ENCODE assay signal across 7 mouse cellular contexts in genomic region chr5:24597901-24598569, GRCm38 (mm10). TPM values are rescaled to one million over a fixed set of nuclear protein-coding genes. Genes with fewer than 3 reads are reported as not detected.
DNase-seq lines count a peak whose midpoint lies in the region; ATAC-seq and TF ChIP-seq lines count a peak whose summit lies in the region.

No protein-coding gene starts in this region.

- H3K9me3 ChIP-seq in lung, embryonic 14.5 days (ENCODE audit: low read depth, low read length), result no peaks in the 10 kb centered on the region
- H3K9me3 ChIP-seq in embryonic facial prominence, embryonic 11.5 days (replicated peaks; ENCODE audit: control insufficient read depth, low read length), result no peaks in the 10 kb centered on the region
- H3K9me3 ChIP-seq in hindbrain, postnatal 0 days (ENCODE audit: low read length), result no peaks in the 10 kb centered on the region
- no peaks in the 10 kb centered on the region for H3K9me3 ChIP-seq in neural tube, embryonic 13.5 days

- H3K4me3 ChIP-seq in lung, embryonic 14.5 days (ENCODE audit: low read depth, low read length), result peak overlapping the region; percentile 44
- H3K4me3 ChIP-seq in lung, adult 2 months (replicated peaks; ENCODE audit: extremely low read depth, low read depth, low read length), result no peak overlapping the region
- peak overlapping the region; percentile 47 for H3K4me3 ChIP-seq in embryonic facial prominence, embryonic 11.5 days (ENCODE audit: low read depth, low read length)
- H3K4me3 ChIP-seq in hindbrain, postnatal 0 days (ENCODE audit: low read length), result peak overlapping the region; percentile 50
- peak overlapping the region; percentile 53 for H3K4me3 ChIP-seq in neural tube, embryonic 13.5 days

- H3K9ac ChIP-seq in lung, embryonic 14.5 days, result peak overlapping the region; percentile 56
- H3K9ac ChIP-seq in embryonic facial prominence, embryonic 11.5 days (replicated peaks; ENCODE audit: low read length), result peak overlapping the region; percentile 67
- H3K9ac ChIP-seq in hindbrain, postnatal 0 days (replicated peaks; ENCODE audit: low read length), result peak overlapping the region; percentile 67
- peak overlapping the region; percentile 84 for H3K9ac ChIP-seq in neural tube, embryonic 13.5 days

- H3K4me2 ChIP-seq in lung, embryonic 14.5 days, result peak overlapping the region; percentile 95
- peak overlapping the region; percentile 98 for H3K4me2 ChIP-seq in embryonic facial prominence, embryonic 11.5 days (ENCODE audit: low read depth, low read length)
- H3K4me2 ChIP-seq in hindbrain, postnatal 0 days (ENCODE audit: low read depth, low read length), result peak overlapping the region; percentile 80
- H3K4me2 ChIP-seq in neural tube, embryonic 13.5 days, result peak overlapping the region; percentile 90

- H3K27ac ChIP-seq in lung, embryonic 14.5 days (ENCODE audit: low read depth), result no peak overlapping the region
- no peak overlapping the region for H3K27ac ChIP-seq in embryonic facial prominence, embryonic 11.5 days (replicated peaks; ENCODE audit: low read depth, low read length)
- H3K27ac ChIP-seq in hindbrain, postnatal 0 days, result peak overlapping the region; percentile 77
- H3K27ac ChIP-seq in neural tube, embryonic 13.5 days (replicated peaks), result peak overlapping the region; percentile 63

- peaks cover 15% of the 10 kb centered on the region for H3K4me1 ChIP-seq in lung, embryonic 14.5 days (ENCODE audit: insufficient read depth)
- H3K4me1 ChIP-seq in lung, adult 2 months (ENCODE audit: control insufficient read depth, insufficient read depth, low read length), result peaks cover 11% of the 10 kb centered on the region
- H3K4me1 ChIP-seq in embryonic facial prominence, embryonic 11.5 days (ENCODE audit: control insufficient read depth, insufficient read depth, low read length), result peaks cover 7% of the 10 kb centered on the region
- peaks cover 42% of the 10 kb centered on the region for H3K4me1 ChIP-seq in hindbrain, postnatal 0 days (ENCODE audit: insufficient read depth, low read length)
- peaks cover 82% of the 10 kb centered on the region for H3K4me1 ChIP-seq in neural tube, embryonic 13.5 days (replicated peaks)

- no peak for ATAC-seq in lung, embryonic 14.5 days (ENCODE audit: insufficient read depth)
- no peak for ATAC-seq in embryonic facial prominence, embryonic 11.5 days (replicated peaks; ENCODE audit: insufficient number of reproducible peaks, low FRiP score, low TSS enrichment, low read depth)
- no peak for ATAC-seq in hindbrain, postnatal 0 days
- no peak for ATAC-seq in neural tube, embryonic 13.5 days (ENCODE audit: low read depth)

- H3K36me3 ChIP-seq in lung, embryonic 14.5 days (ENCODE audit: insufficient read depth), result peaks cover 22% of the 10 kb centered on the region
- peaks cover 2% of the 10 kb centered on the region for H3K36me3 ChIP-seq in embryonic facial prominence, embryonic 11.5 days (replicated peaks; ENCODE audit: control insufficient read depth, insufficient read depth, low read depth, low read length)
- H3K36me3 ChIP-seq in hindbrain, postnatal 0 days (ENCODE audit: insufficient read depth, low read length), result peaks cover 11% of the 10 kb centered on the region
- H3K36me3 ChIP-seq in neural tube, embryonic 13.5 days, result peaks cover 30% of the 10 kb centered on the region

- no peak for TF ChIP-seq POLR2A in lung, adult 2 months (IDR thresholded peaks at IDR 0.05; ENCODE audit: borderline replicate concordance, extremely low read depth, low read depth, low read length)

- 24% methylated on average over 15 of the region's 15 CpGs for WGBS in lung, embryonic 14.5 days
- WGBS in lung, adult 2 months, result 27% methylated on average over 15 of the region's 15 CpGs
- 26% methylated on average over 15 of the region's 15 CpGs for WGBS in embryonic facial prominence, embryonic 11.5 days
- 10% methylated on average over 15 of the region's 15 CpGs for WGBS in hindbrain, postnatal 0 days
- WGBS in neural tube, embryonic 13.5 days, result 23% methylated on average over 15 of the region's 15 CpGs

- no peak for DNase-seq in lung, embryonic 14.5 days
- no peak for DNase-seq in lung, adult 2 months
- no peak for DNase-seq in embryonic facial prominence, embryonic 11.5 days (ENCODE audit: low spot score)
- DNase-seq in hindbrain, postnatal 0 days (ENCODE audit: low spot score), result no peak
- no peak for DNase-seq in right cerebral cortex, adult 18-20 months
- DNase-seq in lung, postnatal 25 days (ENCODE audit: low spot score), result no peak

- no peak for TF ChIP-seq CTCF in lung, embryonic 14.5 days (IDR thresholded peaks at IDR 0.05; ENCODE audit: low read depth)
- no peak for TF ChIP-seq CTCF in lung, adult 2 months (IDR thresholded peaks at IDR 0.05; ENCODE audit: insufficient read depth, low read length)
- no peak for TF ChIP-seq CTCF in hindbrain, postnatal 0 days (IDR thresholded peaks at IDR 0.05; ENCODE audit: low read depth)

- H3K27me3 ChIP-seq in lung, embryonic 14.5 days (ENCODE audit: insufficient read depth, low read length), result peaks cover 6% of the 10 kb centered on the region; the same call in 1 of the 2 replicates
- H3K27me3 ChIP-seq in embryonic facial prominence, embryonic 11.5 days (ENCODE audit: control insufficient read depth, insufficient read depth, low read length), result peaks cover 5% of the 10 kb centered on the region
- no peaks in the 10 kb centered on the region for H3K27me3 ChIP-seq in hindbrain, postnatal 0 days (ENCODE audit: insufficient read depth, low read length)
- H3K27me3 ChIP-seq in neural tube, embryonic 13.5 days, result no peaks in the 10 kb centered on the region

RNA-seq across cellular contexts. Expression of gene Chpf2, which starts 11.5 kb away (rescaled TPM):
- 12.2 and 14.2 TPM in 2 replicates for polyA plus RNA-seq in lung, embryonic 14.5 days (2014; fragmentation: Nextera tagmentation; extraction: Ambion mirVana)
- polyA plus RNA-seq in lung, adult 2 months (2012; rRNA removed), result 39.3 and 47.2 TPM in 2 replicates
- polyA plus RNA-seq in embryonic facial prominence, embryonic 11.5 days (2014; fragmentation: Nextera tagmentation; extraction: Ambion mirVana), result 6.4 and 7.1 TPM in 2 replicates
- total RNA-seq in hindbrain, postnatal 0 days (2014; rRNA removed), result 38.3 and 46.2 TPM in 2 replicates
- polyA plus RNA-seq in hindbrain, postnatal 0 days (2015; fragmentation: Nextera tagmentation; extraction: Ambion mirVana), result 25.0 and 26.9 TPM in 2 replicates
- 19.1 and 19.9 TPM in 2 replicates for polyA plus RNA-seq in neural tube, embryonic 13.5 days (2015; fragmentation: Nextera tagmentation; extraction: Ambion mirVana)

RNA-seq across cellular contexts. Expression of gene Abcf2, which starts 20.8 kb away (rescaled TPM):
- 119 and 120 TPM in 2 replicates for polyA plus RNA-seq in lung, embryonic 14.5 days (2014; fragmentation: Nextera tagmentation; extraction: Ambion mirVana)
- 43.6 and 48.7 TPM in 2 replicates for polyA plus RNA-seq in lung, adult 2 months (2012; rRNA removed)
- polyA plus RNA-seq in embryonic facial prominence, embryonic 11.5 days (2014; fragmentation: Nextera tagmentation; extraction: Ambion mirVana), result 148 and 159 TPM in 2 replicates
- 60.6 and 65.6 TPM in 2 replicates for total RNA-seq in hindbrain, postnatal 0 days (2014; rRNA removed)
- polyA plus RNA-seq in hindbrain, postnatal 0 days (2015; fragmentation: Nextera tagmentation; extraction: Ambion mirVana), result 65.4 and 66.5 TPM in 2 replicates
- 91.2 and 99.1 TPM in 2 replicates for polyA plus RNA-seq in neural tube, embryonic 13.5 days (2015; fragmentation: Nextera tagmentation; extraction: Ambion mirVana)

RNA-seq across cellular contexts. Expression of gene Smarcd3, which starts 26.2 kb away (rescaled TPM):
- 37.2 and 39.1 TPM in 2 replicates for polyA plus RNA-seq in lung, embryonic 14.5 days (2014; fragmentation: Nextera tagmentation; extraction: Ambion mirVana)
- 21.3 and 22.2 TPM in 2 replicates for polyA plus RNA-seq in lung, adult 2 months (2012; rRNA removed)
- polyA plus RNA-seq in embryonic facial prominence, embryonic 11.5 days (2014; fragmentation: Nextera tagmentation; extraction: Ambion mirVana), result 46.2 and 47.1 TPM in 2 replicates
- 246 and 262 TPM in 2 replicates for total RNA-seq in hindbrain, postnatal 0 days (2014; rRNA removed)
- polyA plus RNA-seq in hindbrain, postnatal 0 days (2015; fragmentation: Nextera tagmentation; extraction: Ambion mirVana), result 114 and 128 TPM in 2 replicates
- 91.1 and 99.2 TPM in 2 replicates for polyA plus RNA-seq in neural tube, embryonic 13.5 days (2015; fragmentation: Nextera tagmentation; extraction: Ambion mirVana)

RNA-seq across cellular contexts. Expression of gene 4931409K22Rik, which starts 41.4 kb away (rescaled TPM):
- not detected in 2 replicates for polyA plus RNA-seq in lung, embryonic 14.5 days (2014; fragmentation: Nextera tagmentation; extraction: Ambion mirVana)
- polyA plus RNA-seq in lung, adult 2 months (2012; rRNA removed), result not detected in 2 replicates
- not detected in 2 replicates for polyA plus RNA-seq in embryonic facial prominence, embryonic 11.5 days (2014; fragmentation: Nextera tagmentation; extraction: Ambion mirVana)
- not detected in 2 replicates for total RNA-seq in hindbrain, postnatal 0 days (2014; rRNA removed)
- 0.09 and 0.16 TPM in 2 replicates for polyA plus RNA-seq in hindbrain, postnatal 0 days (2015; fragmentation: Nextera tagmentation; extraction: Ambion mirVana)
- 0.08 and 0.17 TPM in 2 replicates for polyA plus RNA-seq in neural tube, embryonic 13.5 days (2015; fragmentation: Nextera tagmentation; extraction: Ambion mirVana)

RNA-seq across cellular contexts. Expression of gene Asb10, which starts 57.3 kb away (rescaled TPM):
- polyA plus RNA-seq in lung, embryonic 14.5 days (2014; fragmentation: Nextera tagmentation; extraction: Ambion mirVana), result 0.29 and 0.42 TPM in 2 replicates
- polyA plus RNA-seq in lung, adult 2 months (2012; rRNA removed), result 2.2 and 4.9 TPM in 2 replicates
- polyA plus RNA-seq in embryonic facial prominence, embryonic 11.5 days (2014; fragmentation: Nextera tagmentation; extraction: Ambion mirVana), result 0.24 and 0.36 TPM in 2 replicates
- total RNA-seq in hindbrain, postnatal 0 days (2014; rRNA removed), result 0.10 TPM in 1 of 2 replicates, not detected in the other
- polyA plus RNA-seq in hindbrain, postnatal 0 days (2015; fragmentation: Nextera tagmentation; extraction: Ambion mirVana), result 0.16 and 0.21 TPM in 2 replicates
- 0.15 and 0.25 TPM in 2 replicates for polyA plus RNA-seq in neural tube, embryonic 13.5 days (2015; fragmentation: Nextera tagmentation; extraction: Ambion mirVana)

Comparison
In these comparisons a context has a peak if more than half of its experiments do, and no peak if none do; other contexts are left out.
1. H3K27ac ChIP-seq: peak in hindbrain, postnatal 0 days (single experiment) and neural tube, embryonic 13.5 days (single experiment); none in lung, embryonic 14.5 days (single experiment) and embryonic facial prominence, embryonic 11.5 days (single experiment).
2. Peak in every context shown above with its lines, with median percentiles within 50 percentile points of each other: H3K4me2 ChIP-seq and H3K9ac ChIP-seq.